Mouse (Mus musculus): ENCODE measurements around the gene Gm853. TPM values are rescaled to one million over a fixed set of nuclear protein-coding genes. Genes with fewer than 3 reads are reported as not detected.
"Not testable (repeated sequence)": the region's sequence is repeated elsewhere in the genome, so short reads cannot be mapped to it uniquely, and the experiment has no call there.

Gm853 gene
- not detected in 3 replicates for total RNA-seq (2017)

DNA sequence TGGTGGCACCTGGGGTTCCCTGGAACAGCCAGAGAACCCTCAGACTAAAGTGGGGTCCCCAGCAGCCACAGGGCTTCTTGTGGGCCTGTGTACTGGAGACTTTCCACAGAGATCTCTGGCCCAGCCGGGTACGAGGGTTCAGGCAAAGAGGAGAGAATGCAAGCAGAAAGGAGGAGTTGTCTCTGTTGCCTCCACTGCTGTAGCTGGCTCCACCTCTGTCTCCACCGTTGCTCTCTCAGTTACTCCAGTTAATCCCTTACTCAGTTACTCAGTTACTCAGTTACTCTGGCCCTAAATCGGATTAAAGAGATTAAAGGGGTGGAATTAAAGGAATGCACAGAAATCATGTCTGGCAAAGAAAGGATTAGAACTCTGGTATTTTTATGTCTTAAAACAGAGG lies at the start of gene Gm853:
Gene Gm853 (minus strand): TSS at position 223 of the 400 bp plus-strand sequence.
- no peak for ATAC-seq (replicated peaks; ENCODE audit: insufficient number of reproducible peaks, low FRiP score, low TSS enrichment, poor library complexity, severe bottlenecking)

DNA sequence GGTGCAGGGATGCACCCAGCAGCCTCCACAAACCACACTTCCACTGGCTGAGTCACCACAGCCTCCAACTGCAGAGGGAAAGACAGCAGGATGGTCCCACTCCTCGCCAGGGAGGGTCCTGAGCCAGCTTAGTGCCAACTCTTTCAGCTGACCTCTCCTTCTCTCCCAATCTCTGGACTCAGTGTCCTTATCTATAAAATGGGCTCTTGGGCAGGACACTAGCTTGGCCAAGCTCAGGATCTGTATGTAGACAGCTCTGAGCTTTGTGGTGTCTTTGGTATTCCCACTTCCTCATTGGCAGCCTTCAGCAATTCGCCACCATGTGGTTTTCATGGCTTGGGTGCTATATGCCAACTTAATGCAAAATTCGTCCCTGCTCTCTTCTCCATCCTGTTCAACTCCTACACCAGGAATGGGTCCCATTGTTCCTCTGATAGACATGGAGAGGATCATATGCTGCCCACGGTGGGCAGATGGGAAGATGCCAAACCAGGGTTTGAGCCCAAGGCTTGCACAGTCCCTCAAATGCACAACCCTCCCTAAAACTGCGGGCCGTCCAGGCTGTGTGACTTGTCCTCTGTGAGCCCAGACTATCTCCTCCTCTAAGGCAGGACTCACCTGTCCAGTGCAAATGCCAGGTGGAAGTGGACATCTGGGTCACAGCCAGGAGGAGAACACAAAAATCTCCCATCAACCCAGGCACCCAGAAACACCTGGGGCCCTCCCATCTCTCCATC lies 48.6 kb upstream of the Gm853 start:
- no peak for ATAC-seq (replicated peaks; ENCODE audit: insufficient number of reproducible peaks, low FRiP score, low TSS enrichment, poor library complexity, severe bottlenecking)

DNA sequence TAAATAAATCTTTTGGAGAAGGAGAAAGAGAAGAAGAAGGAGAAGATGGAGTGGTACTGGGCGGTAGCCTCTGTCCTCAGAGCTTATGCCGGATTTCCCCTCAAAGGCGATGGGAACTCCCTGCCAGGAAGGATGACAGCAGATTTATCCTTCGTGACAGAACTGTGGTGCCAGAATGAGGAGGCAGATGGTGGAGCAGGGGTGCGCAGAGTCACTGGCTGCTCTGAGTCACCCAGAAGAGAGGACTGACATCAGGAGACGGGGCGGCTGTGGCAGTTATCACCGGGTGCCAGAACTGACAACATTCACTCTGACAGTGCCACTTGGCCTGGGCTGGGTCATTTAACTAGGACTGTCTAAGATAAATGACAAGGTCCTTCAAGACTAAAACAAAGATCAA lies 47.9 kb upstream of the Gm853 start:
- ATAC-seq (replicated peaks; ENCODE audit: insufficient number of reproducible peaks, low FRiP score, low TSS enrichment, poor library complexity, severe bottlenecking), result no peak

DNA sequence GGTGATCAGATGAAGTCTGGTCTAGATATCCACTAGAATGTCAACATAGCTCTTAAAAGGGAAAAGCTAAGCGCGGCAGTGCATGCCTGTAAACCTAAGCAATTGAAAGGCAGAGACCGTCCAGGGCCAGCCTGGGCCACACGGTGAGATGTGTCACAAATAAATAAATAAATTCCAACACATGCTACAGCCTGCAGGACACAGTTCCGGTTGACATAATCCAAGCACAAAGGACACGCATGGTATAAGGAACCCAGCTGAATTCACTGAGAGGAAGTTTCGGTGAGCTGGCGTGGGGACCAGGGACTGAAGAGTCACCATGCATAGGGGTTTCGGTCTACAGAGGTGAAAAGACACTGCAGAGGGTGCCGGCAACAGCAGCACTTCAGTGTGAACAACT lies 46.5 kb upstream of the Gm853 start:
- no peak for ATAC-seq (replicated peaks; ENCODE audit: insufficient number of reproducible peaks, low FRiP score, low TSS enrichment, poor library complexity, severe bottlenecking)

DNA sequence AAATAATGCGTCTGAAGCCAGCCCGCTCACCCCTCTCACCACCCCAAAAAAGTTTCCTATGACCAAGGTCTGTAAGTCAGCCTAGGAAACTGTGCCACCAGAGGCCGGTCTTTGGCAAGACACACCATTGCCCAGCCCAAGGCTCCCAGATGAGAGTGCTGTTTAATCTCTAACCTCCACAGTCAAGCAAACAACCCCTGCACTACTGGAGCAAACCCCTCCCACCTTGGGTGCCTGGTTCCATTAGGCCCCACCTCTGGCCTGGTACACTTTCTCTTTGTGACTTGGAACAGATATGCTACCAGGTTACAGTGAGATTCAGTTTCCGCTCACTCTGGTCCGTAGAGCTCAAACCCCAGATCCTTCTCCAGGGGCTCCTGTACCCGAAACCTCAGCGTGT lies 44.9 kb upstream of the Gm853 start:
- no peak for ATAC-seq (replicated peaks; ENCODE audit: insufficient number of reproducible peaks, low FRiP score, low TSS enrichment, poor library complexity, severe bottlenecking)

DNA sequence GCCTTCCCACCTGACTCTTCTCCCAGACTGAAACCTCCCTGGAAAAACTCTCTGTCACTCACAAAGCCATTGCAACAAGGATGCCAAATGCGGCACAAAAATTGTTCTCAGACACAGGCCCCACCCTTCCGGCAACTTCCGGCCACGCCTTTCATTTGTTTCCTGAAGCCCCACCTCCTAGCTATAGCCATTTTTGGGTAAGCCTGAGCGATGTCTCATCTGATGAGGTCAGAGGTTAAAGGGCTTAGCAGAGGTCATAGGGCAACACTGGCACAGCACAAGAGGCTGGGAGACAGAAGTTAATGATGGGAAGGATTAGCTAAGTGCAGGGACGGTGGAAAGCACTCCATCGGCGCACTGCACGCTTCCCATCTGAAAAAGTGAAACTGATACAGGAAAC lies 44.4 kb upstream of the Gm853 start:
- ATAC-seq (replicated peaks; ENCODE audit: insufficient number of reproducible peaks, low FRiP score, low TSS enrichment, poor library complexity, severe bottlenecking), result 0 out of 2 replicates have a peak, but pooled peaks have one; percentile 58

DNA sequence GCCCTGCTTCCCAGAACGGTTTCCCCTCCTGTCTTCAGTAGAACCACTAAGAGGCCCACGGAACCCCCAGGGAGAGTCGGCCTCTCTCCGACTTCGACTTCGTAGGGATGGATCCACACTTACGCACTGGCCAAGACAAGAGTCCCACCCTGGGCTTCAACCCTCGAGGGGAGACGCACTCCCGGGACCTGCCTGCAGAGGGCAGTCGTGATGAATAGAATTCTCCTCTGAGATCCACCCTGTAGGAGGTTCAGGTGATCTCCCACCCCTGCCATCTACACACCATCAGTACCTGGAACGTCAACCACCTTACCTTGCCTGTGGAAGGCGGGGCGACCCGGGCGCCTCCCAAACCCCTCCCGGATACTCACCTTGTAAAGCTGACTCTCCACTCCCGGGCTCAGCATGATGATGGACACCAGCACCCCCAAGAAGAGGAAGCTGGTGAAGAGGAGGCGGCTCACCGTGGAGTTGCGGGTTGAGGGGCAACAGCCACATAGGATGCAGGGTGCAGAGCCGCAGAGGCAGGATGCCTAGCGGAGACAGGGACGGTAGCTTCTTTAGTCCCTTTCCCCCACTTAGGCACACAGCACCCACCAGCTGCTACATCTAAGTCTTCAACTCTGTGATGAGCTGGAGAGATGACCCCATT lies 42.6 kb upstream of the Gm853 start:
- peak; percentile 59; the same call in 1 of the 2 replicates for ATAC-seq (replicated peaks; ENCODE audit: insufficient number of reproducible peaks, low FRiP score, low TSS enrichment, poor library complexity, severe bottlenecking)

DNA sequence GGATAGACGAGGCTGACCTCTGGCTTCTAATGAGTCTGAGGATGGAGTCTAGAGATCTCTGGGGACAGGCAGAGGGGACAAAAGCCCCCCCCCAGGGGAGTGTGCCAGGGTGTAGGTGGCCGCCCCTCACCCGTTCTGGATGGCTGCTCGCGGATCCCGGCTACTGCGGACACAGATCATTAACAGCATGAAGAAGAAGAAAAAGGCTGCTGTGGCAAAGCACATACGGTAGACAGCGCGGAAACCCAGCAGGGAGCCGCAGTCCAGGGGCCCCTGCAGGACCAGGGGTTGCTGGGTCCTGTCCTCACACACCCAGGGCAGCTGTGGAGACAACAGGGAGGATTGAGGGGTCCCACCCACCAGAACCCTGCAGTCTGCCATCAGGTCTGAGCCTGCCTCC lies 41.9 kb upstream of the Gm853 start:
- no peak for ATAC-seq (replicated peaks; ENCODE audit: insufficient number of reproducible peaks, low FRiP score, low TSS enrichment, poor library complexity, severe bottlenecking)

DNA sequence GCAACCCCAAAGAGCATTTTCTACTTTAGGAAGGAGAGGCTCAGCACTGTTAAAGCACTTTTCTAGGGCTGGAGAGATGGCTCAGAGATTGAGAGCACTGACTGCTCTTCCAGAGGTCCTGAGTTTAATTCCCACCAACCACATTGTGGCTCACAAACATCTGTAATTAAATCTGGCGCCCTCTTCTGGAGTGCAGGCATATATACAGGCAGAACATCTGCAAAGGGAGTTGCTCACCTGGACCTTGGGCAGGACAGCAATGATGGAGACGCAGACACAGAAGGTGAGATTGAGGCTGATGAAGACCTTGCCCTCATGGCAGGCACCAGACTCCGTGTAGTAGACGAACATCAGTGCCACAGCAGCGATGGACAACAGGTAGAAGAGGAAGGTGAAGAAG lies 38.2 kb upstream of the Gm853 start:
- ATAC-seq (replicated peaks; ENCODE audit: insufficient number of reproducible peaks, low FRiP score, low TSS enrichment, poor library complexity, severe bottlenecking), result no peak

DNA sequence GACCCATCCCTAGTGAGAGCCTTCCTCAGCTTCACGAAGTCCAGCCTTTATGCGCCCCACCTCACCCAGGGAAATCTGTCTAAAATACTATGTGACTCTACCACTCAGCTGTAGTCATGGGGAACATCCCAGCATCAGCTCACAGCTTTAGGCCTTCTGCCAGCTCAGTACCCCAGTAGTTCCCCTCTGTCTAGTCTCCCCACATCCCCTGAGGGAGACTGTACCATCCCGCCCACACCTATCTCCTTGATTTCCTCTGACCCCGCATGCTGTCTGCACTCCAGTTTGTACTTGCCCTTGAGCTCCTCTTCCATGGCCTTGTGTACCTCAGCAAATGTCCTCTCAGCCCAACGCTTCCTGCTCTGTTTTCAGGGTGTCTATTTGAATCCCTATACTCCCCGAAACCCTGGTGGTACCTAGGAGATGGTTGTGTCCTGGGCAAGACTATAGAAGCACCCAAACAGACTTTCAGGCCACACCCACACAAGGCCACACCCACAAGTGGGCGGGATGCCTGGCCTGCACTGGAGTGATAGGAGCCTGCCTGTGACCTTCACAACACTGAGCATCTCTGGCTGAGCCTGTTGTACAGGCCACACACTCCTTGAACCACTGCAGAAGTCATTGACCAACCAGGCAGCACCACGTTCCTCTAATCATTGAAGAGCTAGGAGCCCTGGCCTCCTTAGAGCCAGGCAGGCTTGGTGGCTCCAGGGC lies 30.4 kb upstream of the Gm853 start:
- ATAC-seq (replicated peaks; ENCODE audit: insufficient number of reproducible peaks, low FRiP score, low TSS enrichment, poor library complexity, severe bottlenecking), result no peak

DNA sequence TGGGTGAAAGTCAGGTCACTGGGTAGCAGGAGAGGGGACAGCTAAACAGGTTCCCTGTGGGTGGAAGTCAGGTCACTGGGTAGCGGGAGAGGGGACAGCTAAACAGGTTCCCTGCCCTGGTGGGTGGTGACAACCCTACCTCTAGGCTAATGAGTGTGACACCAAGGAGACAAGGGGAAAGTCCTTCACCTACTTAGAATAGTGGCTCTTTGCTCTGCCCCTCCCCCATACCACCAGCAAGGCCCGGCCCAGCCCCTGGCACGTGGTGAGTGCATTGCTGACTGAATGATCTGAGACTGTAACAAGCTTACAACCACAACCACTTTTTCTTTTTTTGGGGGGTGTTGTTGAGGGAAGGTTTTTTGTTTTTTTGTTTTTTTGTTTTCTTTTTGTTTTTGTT lies 29.6 kb upstream of the Gm853 start:
- no peak for ATAC-seq (replicated peaks; ENCODE audit: insufficient number of reproducible peaks, low FRiP score, low TSS enrichment, poor library complexity, severe bottlenecking)

DNA sequence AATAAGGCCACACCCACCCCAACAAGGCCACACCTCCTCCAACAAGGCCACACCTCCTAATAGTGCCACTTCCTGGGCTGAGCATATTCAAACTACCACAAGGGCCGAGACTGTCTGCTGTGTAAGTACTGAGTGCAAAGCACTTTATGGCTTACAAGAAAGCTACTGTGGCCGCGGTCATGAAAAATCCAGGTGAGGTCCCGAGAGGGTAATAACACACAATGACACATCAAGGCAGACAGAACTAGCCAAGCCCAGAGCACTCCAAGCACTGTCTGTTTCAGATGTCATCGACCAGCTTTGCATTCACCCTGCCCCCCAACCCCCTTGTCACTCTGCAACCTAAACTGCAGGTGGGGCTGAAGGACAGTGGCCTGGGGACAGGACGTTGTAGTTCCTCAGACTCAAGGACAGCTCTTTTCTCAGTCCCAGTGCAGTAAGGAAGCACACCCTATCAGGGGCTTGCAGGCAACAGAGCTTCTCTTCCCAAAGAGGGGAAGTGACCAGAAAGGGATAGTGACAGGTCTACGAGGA lies 29.0 kb upstream of the Gm853 start:
- no peak for ATAC-seq (replicated peaks; ENCODE audit: insufficient number of reproducible peaks, low FRiP score, low TSS enrichment, poor library complexity, severe bottlenecking)

DNA sequence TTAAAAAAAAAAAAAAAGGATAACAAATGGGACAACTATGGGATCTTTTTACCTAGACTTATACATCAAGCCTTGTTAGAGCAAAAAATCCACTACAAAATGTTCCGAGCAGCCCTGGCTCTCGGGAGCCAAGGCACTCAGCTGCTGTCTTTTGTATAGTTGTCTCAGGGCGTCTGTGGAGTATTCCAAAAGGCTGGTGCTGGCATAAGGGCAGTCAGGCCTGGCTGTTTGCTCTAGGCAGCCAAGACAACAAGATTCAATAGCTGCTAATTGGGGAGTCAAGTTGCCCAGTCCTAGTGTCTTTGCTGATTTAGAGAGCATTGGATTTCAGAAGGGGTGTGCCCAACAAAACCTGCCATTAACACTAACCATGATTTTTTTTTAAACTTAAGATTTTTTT lies 26.4 kb upstream of the Gm853 start:
- ATAC-seq (replicated peaks; ENCODE audit: insufficient number of reproducible peaks, low FRiP score, low TSS enrichment, poor library complexity, severe bottlenecking), result no peak

DNA sequence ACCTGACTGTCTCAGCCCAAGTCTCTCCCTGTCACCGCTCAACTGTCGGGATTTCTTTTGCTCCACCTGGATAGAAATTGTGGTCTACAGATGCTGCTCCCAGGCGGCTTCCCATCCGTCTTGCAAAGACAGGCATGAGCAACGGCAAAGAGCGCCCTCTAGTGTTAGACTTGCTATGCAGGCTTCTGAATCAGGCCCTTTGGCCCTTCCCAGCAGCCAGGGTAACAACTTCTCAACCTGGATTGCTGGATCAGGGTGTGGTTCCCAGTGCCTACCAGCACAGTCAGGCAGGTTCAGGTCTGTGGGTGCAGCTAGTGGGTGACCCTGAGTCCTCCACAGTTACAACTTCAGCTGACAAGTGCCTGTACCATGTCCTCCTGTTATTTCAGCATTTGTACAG lies 23.9 kb upstream of the Gm853 start:
- ATAC-seq (replicated peaks; ENCODE audit: insufficient number of reproducible peaks, low FRiP score, low TSS enrichment, poor library complexity, severe bottlenecking), result no peak; the same call in 1 of the 2 replicates

DNA sequence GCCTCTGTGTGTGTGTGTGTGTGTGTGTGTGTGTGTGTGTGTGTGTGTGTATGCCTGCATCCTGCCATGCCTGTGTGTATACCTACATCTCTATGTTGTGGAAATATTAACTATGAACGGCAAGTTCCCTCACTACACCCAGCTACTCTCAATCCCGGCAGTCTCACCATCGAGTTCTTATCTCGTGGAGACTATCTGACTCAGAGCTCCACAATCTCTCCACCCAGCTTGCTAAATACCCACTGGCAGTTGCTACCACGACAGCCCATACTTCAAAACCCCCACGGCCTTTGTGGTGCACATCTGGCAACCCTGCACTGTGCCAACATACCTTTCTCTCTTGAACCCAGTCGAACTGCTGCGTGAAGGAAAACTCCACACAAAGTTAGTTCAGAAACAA lies 22.5 kb upstream of the Gm853 start:
- no peak for ATAC-seq (replicated peaks; ENCODE audit: insufficient number of reproducible peaks, low FRiP score, low TSS enrichment, poor library complexity, severe bottlenecking)

DNA sequence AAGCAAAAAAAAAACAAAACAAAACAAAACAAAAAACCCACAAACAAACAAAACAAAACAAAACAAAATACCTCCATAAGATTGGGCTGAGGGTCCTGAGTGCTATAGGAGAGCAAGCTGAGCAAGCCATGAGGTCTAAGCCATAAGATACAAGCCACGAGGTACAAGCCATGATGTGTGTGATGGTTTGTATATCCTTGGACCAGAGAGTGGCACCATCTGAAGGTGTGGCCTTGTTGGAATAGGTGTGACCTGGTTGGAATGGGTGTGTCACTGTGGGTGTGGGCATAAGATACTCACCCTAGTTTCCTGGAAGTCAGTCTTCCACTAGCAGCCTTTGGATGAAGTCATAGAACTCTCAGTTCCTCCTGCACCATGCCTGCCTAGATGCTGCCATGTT lies 21.4 kb upstream of the Gm853 start:
- not testable (repeated sequence) for ATAC-seq (replicated peaks; ENCODE audit: insufficient number of reproducible peaks, low FRiP score, low TSS enrichment, poor library complexity, severe bottlenecking)

DNA sequence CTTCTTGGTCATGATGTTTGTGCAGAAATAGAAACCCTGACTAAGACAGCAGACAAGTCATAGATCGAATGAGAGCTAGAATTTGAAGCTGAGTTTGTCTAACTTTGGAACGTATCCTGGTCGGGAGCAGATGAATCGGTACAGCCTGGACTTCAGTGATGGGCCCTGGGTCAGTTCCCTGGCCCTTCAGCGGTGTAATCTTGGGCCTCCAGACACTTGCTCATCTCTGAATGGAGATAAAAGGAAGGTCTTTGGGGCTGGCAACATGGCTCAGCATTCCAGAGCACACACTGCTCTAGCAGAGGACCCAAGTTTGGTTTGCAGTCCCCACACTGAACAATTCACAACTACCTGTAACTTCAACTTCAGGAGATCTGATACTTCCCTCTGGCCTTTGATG lies 20.8 kb upstream of the Gm853 start:
- no peak for ATAC-seq (replicated peaks; ENCODE audit: insufficient number of reproducible peaks, low FRiP score, low TSS enrichment, poor library complexity, severe bottlenecking)

DNA sequence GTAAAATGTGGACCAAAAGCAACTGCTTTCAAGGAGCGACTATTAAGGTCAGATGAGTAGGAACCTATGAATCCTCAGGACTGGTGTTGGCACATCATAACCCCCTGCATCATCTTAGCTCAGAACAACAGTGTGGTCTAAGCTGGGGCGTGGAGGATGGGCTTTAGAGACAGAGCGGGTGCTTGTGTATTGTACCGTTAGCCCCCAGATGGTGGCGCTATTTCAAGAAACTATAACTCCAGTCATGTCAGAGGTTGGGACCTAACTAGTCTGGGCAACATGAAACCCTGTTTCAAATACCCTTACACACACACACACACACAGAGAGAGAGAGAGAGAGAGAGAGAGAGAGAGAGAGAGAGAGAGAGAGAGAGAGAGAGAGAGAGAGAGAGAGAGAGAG lies 18.5 kb upstream of the Gm853 start:
- no peak for ATAC-seq (replicated peaks; ENCODE audit: insufficient number of reproducible peaks, low FRiP score, low TSS enrichment, poor library complexity, severe bottlenecking)

DNA sequence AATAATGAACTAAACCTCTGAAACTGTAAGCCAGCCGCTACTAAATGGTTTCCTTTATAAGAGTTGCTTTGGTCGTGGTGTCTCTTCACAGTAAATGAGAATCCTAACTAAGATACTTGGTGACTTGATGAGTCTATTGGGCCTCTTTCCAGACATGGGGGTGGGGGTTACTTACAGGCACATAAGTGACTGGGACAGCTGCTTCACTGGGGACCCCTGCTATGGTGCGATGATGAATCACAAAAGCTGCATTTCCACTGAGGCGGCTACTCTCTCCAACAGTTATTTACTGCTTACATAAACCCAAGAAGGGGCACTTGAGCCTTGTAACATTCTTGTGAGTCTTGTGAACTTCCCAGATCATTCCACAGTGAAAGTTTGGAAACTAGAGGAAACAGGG lies 15.4 kb upstream of the Gm853 start:
- ATAC-seq (replicated peaks; ENCODE audit: insufficient number of reproducible peaks, low FRiP score, low TSS enrichment, poor library complexity, severe bottlenecking), result no peak

DNA sequence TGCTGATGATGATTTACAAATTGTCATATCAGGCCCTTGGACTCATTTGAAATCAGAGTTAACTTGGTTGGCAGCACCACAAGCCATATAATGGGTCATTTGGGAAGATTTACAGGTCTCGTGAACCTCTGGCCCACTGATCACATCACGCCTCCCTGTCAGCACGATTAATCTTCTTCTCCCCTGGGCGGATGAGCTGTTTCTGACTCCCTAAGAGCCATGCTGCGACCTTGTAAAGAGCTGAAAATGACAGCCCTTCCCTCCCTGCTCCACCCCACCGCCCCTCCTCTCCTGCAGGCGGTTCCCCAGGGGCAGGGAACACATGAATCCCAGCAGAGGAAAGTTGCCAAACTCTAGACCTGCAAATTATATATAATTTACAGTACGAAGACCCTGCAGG lies 14.2 kb upstream of the Gm853 start:
- no peak for ATAC-seq (replicated peaks; ENCODE audit: insufficient number of reproducible peaks, low FRiP score, low TSS enrichment, poor library complexity, severe bottlenecking)
